Mouse (Mus musculus): ENCODE data around the gene Tspan4.
A peak's percentile ranks its signal among the peaks of the same experiment; 100 is the strongest.

Tspan4 gene

GRCm38 (mm10) chr7:141461521-141462332, 13.3 kb upstream of the Tspan4 start:
- DNase-seq (ENCODE audit: low read depth): no peak

GRCm38 (mm10) chr7:141462333-141462821, 12.7 kb upstream of the Tspan4 start:
- no peak for DNase-seq (ENCODE audit: low read depth)

- no peak for DNase-seq (ENCODE audit: low read depth)
Observed at GRCm38 (mm10) chr7:141463824-141464602, 11.0 kb upstream of the Tspan4 start.

- DNase-seq (ENCODE audit: low read depth): no peak
Observed at GRCm38 (mm10) chr7:141464603-141465201, 10.3 kb upstream of the Tspan4 start.

- no peak for DNase-seq (ENCODE audit: low read depth)
Observed at GRCm38 (mm10) chr7:141465388-141466044, 9.5 kb upstream of the Tspan4 start.

GRCm38 (mm10) chr7:141466045-141466394, 9.0 kb upstream of the Tspan4 start:
- DNase-seq (ENCODE audit: low read depth): peak; percentile 69

GRCm38 (mm10) chr7:141466607-141467148, 8.4 kb upstream of the Tspan4 start:
- DNase-seq (ENCODE audit: low read depth): no peak

- peak; percentile 79 for DNase-seq (ENCODE audit: low read depth)
Observed at GRCm38 (mm10) chr7:141467230-141468030, 7.6 kb upstream of the Tspan4 start, which contains the start of gene Cd151. TSS of gene Cd151 (plus strand) at chr7:141467392.

- no peak for DNase-seq (ENCODE audit: low read depth)
Observed at GRCm38 (mm10) chr7:141468164-141468521, 6.9 kb upstream of the Tspan4 start.

- peak; percentile 63 for DNase-seq (ENCODE audit: low read depth)
Observed at GRCm38 (mm10) chr7:141468522-141469211, 6.4 kb upstream of the Tspan4 start.

GRCm38 (mm10) chr7:141469352-141469751, 5.7 kb upstream of the Tspan4 start:
- no peak for DNase-seq (ENCODE audit: low read depth)

GRCm38 (mm10) chr7:141469901-141470636, 5.0 kb upstream of the Tspan4 start:
- DNase-seq (ENCODE audit: low read depth): no peak

GRCm38 (mm10) chr7:141470637-141470944, 4.4 kb upstream of the Tspan4 start:
- DNase-seq (ENCODE audit: low read depth): no peak

GRCm38 (mm10) chr7:141471236-141471635, 3.8 kb upstream of the Tspan4 start:
- DNase-seq (ENCODE audit: low read depth): no peak

GRCm38 (mm10) chr7:141472226-141472625, 2.8 kb upstream of the Tspan4 start:
- DNase-seq (ENCODE audit: low read depth): no peak

GRCm38 (mm10) chr7:141472763-141473162, 2.3 kb upstream of the Tspan4 start:
- DNase-seq (ENCODE audit: low read depth): no peak

GRCm38 (mm10) chr7:141474160-141474559, 880 bp upstream of the Tspan4 start:
- no peak for DNase-seq (ENCODE audit: low read depth)

GRCm38 (mm10) chr7:141475805-141476158, 742 bp downstream of the Tspan4 start:
- DNase-seq (ENCODE audit: low read depth): no peak

- peak; percentile 76 for DNase-seq (ENCODE audit: low read depth)
Observed at GRCm38 (mm10) chr7:141476226-141476980, 1.4 kb downstream of the Tspan4 start.
